Mouse (Mus musculus): Measurements from ENCODE around the gene Pnpla6.

DNA sequence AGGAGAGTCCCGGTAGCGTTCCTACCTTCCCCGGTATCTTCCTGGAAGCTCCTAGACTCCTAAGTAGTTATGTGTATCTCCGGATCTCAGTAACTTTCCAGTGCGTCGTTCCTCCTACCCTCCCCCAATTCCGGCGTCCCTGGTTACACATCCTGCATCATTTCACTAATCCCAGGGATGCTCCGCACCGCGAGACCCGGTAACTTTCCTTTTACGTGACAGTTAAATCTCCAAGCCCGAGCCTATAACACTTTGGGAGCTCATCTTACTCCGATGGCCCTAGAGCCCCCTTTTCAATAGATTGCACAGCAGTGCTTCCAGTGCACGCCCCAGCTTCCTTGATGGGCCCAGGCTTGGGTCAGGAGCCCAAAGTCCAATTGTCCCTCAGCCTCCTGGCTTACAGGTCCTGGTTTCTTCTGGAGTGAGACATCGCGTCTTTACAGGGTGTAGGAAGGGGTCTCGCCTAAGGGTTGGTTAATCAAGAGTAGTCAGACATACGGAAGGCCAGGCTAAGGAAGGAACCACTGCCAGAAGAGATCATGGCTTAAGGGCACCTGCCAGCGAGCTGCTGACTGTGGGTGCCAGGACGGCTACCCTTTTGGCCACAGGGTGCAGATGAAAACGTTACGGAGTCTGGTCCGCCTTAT is 710 bp downstream of the Pnpla6 start:
- no peak; the same call in 1 of the 2 replicates for TF ChIP-seq EP300 (IDR thresholded peaks at IDR 0.05)
- TF ChIP-seq CTCF (IDR thresholded peaks at IDR 0.05): no peak

All from lung, postnatal 0 days (tissue).